Mouse (Mus musculus) heart, embryonic 15.5 days (tissue): Measurements from ENCODE around the gene Cyp4f18. TPM values are rescaled to one million over a fixed set of nuclear protein-coding genes. Genes with fewer than 3 reads are reported as not detected.
"Not testable (repeated sequence)": the region's sequence is repeated elsewhere in the genome, so short reads cannot be mapped to it uniquely, and the experiment has no call there.

Experiments used
- ATAC-seq: fragments of 200-750 bp; cut with Nextera tagmentation; replicated peaks from 2 replicates; pipeline ENCODE4 v1.8.0; 2017; ENCODE audit warnings: low read depth, moderate TSS enrichment; ENCODE audit not compliant: insufficient number of reproducible peaks, insufficient read depth, low FRiP score
- H3K27ac ChIP-seq: fragments of 300-500 bp; sonication (generic); 2 replicates; pipeline ENCODE4 v1.5.1; 2015; ENCODE audit warnings: mild to moderate bottlenecking, inconsistent platforms
- H3K27me3 ChIP-seq: fragments of 300-500 bp; sonication (generic); 2 replicates; pipeline ENCODE4 v1.6.1; 2015; ENCODE audit warnings: inconsistent platforms
- H3K36me3 ChIP-seq: fragments of 300-500 bp; sonication (generic); 2 replicates; pipeline ENCODE4 v1.6.1; 2015; ENCODE audit warnings: mild to moderate bottlenecking, inconsistent platforms
- H3K4me1 ChIP-seq: fragments of 300-500 bp; sonication (generic); replicated peaks from 2 replicates; pipeline ENCODE4 v1.6.1; 2015; ENCODE audit warnings: inconsistent platforms
- H3K4me2 ChIP-seq: fragments of 300-500 bp; sonication (generic); 2 replicates; pipeline ENCODE4 v1.6.1; 2015; ENCODE audit warnings: inconsistent platforms, mild to moderate bottlenecking, moderate library complexity
- H3K4me3 ChIP-seq: fragments of 300-500 bp; sonication (generic); 2 replicates; pipeline ENCODE4 v1.5.1; 2015; ENCODE audit warnings: mild to moderate bottlenecking, inconsistent platforms
- H3K9ac ChIP-seq: fragments of 300-500 bp; sonication (generic); 2 replicates; pipeline ENCODE4 v1.6.1; 2015; ENCODE audit warnings: mild to moderate bottlenecking, inconsistent platforms
- H3K9me3 ChIP-seq: fragments of 300-500 bp; sonication (generic); replicated peaks from 2 replicates; pipeline ENCODE4 v1.6.1; 2016; ENCODE audit warnings: inconsistent platforms
- WGBS: fragments of 180-500 bp; shearing (Covaris S2); methylation state at CpG from one replicate; pipeline ENCODE4 v1.1.7; 2015; ENCODE audit warnings: mixed read lengths; 5-methylcytosine and 5-hydroxymethylcytosine counted together
- polyA plus RNA-seq: library from polyadenylated mRNA; unstranded; fragments of >200 nt; fragmentation: Nextera tagmentation; extraction: Ambion mirVana; gene quantifications from 2 replicates; pipeline ENCODE4 v1.2.1, GENCODE M21; 2015

Gene Cyp4f18
- polyA plus RNA-seq = 1.1 and 1.5 TPM in 2 replicates

GRCm38 (mm10) chr8:72009473-72009872 is at the start of gene Cyp4f18:
Gene Cyp4f18 (minus strand): TSS chr8:72009626.
- no peak within 1 kb of the TSS for H3K4me2 ChIP-seq
- 62% methylated on average over 3 of the region's 3 CpGs for WGBS

GRCm38 (mm10) chr8:72057643-72058042 is 48.2 kb upstream of the Cyp4f18 start:
- not testable (repeated sequence) for H3K9ac ChIP-seq, H3K27me3 ChIP-seq, H3K4me2 ChIP-seq, H3K36me3 ChIP-seq, H3K27ac ChIP-seq, H3K4me3 ChIP-seq, ATAC-seq, H3K4me1 ChIP-seq, H3K9me3 ChIP-seq
- 83% methylated on average over 3 of the region's 4 CpGs for WGBS

More at GRCm38 (mm10) chr8:72009473-72009872, at the start of gene Cyp4f18:
- H3K4me3 ChIP-seq = no peak within 1 kb of the TSS
- H3K36me3 ChIP-seq = no peaks in the 10 kb centered on the region
- ATAC-seq = no peak
- H3K9ac ChIP-seq = no peak within 1 kb of the TSS
- no peaks in the 10 kb centered on the region for H3K9me3 ChIP-seq
- no peaks in the 10 kb centered on the region for H3K4me1 ChIP-seq
- H3K27ac ChIP-seq = no peak within 1 kb of the TSS
- no peaks in the 10 kb centered on the region for H3K27me3 ChIP-seq

- H3K4me2 ChIP-seq, H3K27me3 ChIP-seq, H3K4me3 ChIP-seq, H3K36me3 ChIP-seq, H3K9ac ChIP-seq, H3K27ac ChIP-seq, H3K9me3 ChIP-seq, H3K4me1 ChIP-seq, ATAC-seq: not testable (repeated sequence)
These were observed 45.2 kb upstream of the Cyp4f18 start for GRCm38 (mm10) chr8:72054633-72055032.

GRCm38 (mm10) chr8:72042493-72042892 is 33.1 kb upstream of the Cyp4f18 start:
- 70% methylated on average over 1 of the region's 1 CpGs for WGBS
- ATAC-seq = no peak
- no peak overlapping the region for H3K4me2 ChIP-seq
- no peak overlapping the region for H3K27ac ChIP-seq
- H3K9me3 ChIP-seq = no peaks in the 10 kb centered on the region
- no peaks in the 10 kb centered on the region for H3K27me3 ChIP-seq
- no peaks in the 10 kb centered on the region for H3K4me1 ChIP-seq
- no peak overlapping the region for H3K9ac ChIP-seq
- no peak overlapping the region for H3K4me3 ChIP-seq
- H3K36me3 ChIP-seq = no peaks in the 10 kb centered on the region

- not testable (repeated sequence) for H3K9me3 ChIP-seq, H3K27me3 ChIP-seq, H3K4me1 ChIP-seq, H3K9ac ChIP-seq, H3K4me2 ChIP-seq, H3K36me3 ChIP-seq, H3K27ac ChIP-seq, H3K4me3 ChIP-seq, ATAC-seq
- 69% methylated on average over 4 of the region's 4 CpGs for WGBS
These were observed 31.5 kb upstream of the Cyp4f18 start, which contains the start of gene Olfr372 for GRCm38 (mm10) chr8:72040918-72041317. Gene Olfr372 (plus strand): TSS chr8:72041218.

GRCm38 (mm10) chr8:72032926-72033325 is 23.5 kb upstream of the Cyp4f18 start:
- WGBS = 21% methylated on average over 4 of the region's 4 CpGs
- H3K27me3 ChIP-seq, H3K4me2 ChIP-seq, H3K4me1 ChIP-seq, ATAC-seq, H3K4me3 ChIP-seq, H3K36me3 ChIP-seq, H3K9ac ChIP-seq, H3K9me3 ChIP-seq, H3K27ac ChIP-seq: not testable (repeated sequence)

- H3K27ac ChIP-seq, H3K9me3 ChIP-seq, H3K27me3 ChIP-seq, H3K4me1 ChIP-seq, H3K4me3 ChIP-seq, H3K4me2 ChIP-seq, ATAC-seq, H3K36me3 ChIP-seq, H3K9ac ChIP-seq: not testable (repeated sequence)
- whole genome bisulfite sequencing = 9% methylated on average over 4 of the region's 9 CpGs
These were observed 15.5 kb upstream of the Cyp4f18 start for GRCm38 (mm10) chr8:72024886-72025285.

GRCm38 (mm10) chr8:72019816-72020215 is 10.4 kb upstream of the Cyp4f18 start:
- Histone ChIP-seq H3K4me2 (no peak overlapping the region), H3K4me3 (no peak overlapping the region), H3K4me1 (no peaks in the 10 kb centered on the region), H3K36me3 (no peaks in the 10 kb centered on the region), H3K27me3 (no peaks in the 10 kb centered on the region), H3K9me3 (no peaks in the 10 kb centered on the region), H3K9ac (no peak overlapping the region), H3K27ac (no peak overlapping the region)
- no peak for ATAC-seq
- WGBS = 43% methylated on average over 2 of the region's 2 CpGs

- not testable (repeated sequence) for H3K9me3 ChIP-seq, H3K9ac ChIP-seq, H3K4me2 ChIP-seq, H3K4me3 ChIP-seq, H3K4me1 ChIP-seq, H3K36me3 ChIP-seq, ATAC-seq, H3K27me3 ChIP-seq, H3K27ac ChIP-seq
- 63% methylated on average over 1 of the region's 1 CpGs for WGBS
These were observed 9.6 kb upstream of the Cyp4f18 start for GRCm38 (mm10) chr8:72019022-72019421.

- no peak for ATAC-seq
- H3K27me3 ChIP-seq = no peaks in the 10 kb centered on the region
- H3K4me1 ChIP-seq = no peaks in the 10 kb centered on the region
- H3K27ac ChIP-seq = no peak overlapping the region
- H3K9ac ChIP-seq = no peak overlapping the region
- 66% methylated on average over 2 of the region's 2 CpGs for WGBS
- no peak overlapping the region for H3K4me3 ChIP-seq
- no peak overlapping the region for H3K4me2 ChIP-seq
- H3K36me3 ChIP-seq = no peaks in the 10 kb centered on the region
- H3K9me3 ChIP-seq = no peaks in the 10 kb centered on the region
These were observed 8.7 kb upstream of the Cyp4f18 start for GRCm38 (mm10) chr8:72018141-72018540.

GRCm38 (mm10) chr8:72017339-72017738 is 7.9 kb upstream of the Cyp4f18 start:
- not testable (repeated sequence) for H3K27me3 ChIP-seq, H3K4me2 ChIP-seq, H3K9ac ChIP-seq, H3K27ac ChIP-seq, H3K4me1 ChIP-seq, H3K9me3 ChIP-seq, H3K36me3 ChIP-seq, H3K4me3 ChIP-seq, ATAC-seq
- WGBS = 46% methylated on average over 2 of the region's 2 CpGs

GRCm38 (mm10) chr8:72013506-72014228 is 4.2 kb upstream of the Cyp4f18 start:
- not testable (repeated sequence) for H3K36me3 ChIP-seq, H3K27me3 ChIP-seq, H3K27ac ChIP-seq, H3K4me1 ChIP-seq, H3K4me2 ChIP-seq, H3K4me3 ChIP-seq, ATAC-seq, H3K9ac ChIP-seq, H3K9me3 ChIP-seq
- 64% methylated on average over 6 of the region's 6 CpGs for WGBS
